Mouse (Mus musculus): ENCODE results near the gene 1600012H06Rik. TPM values are rescaled to one million over a fixed set of nuclear protein-coding genes. Genes with fewer than 3 reads are reported as not detected.

1600012H06Rik gene
- polyA plus RNA-seq, 1 experiment: 20.6 TPM

Other genes starting within 250 kb of the 1600012H06Rik start
- gene Thbs2, start 248.9 kb upstream of the 1600012H06Rik start, polyA plus RNA-seq (2012; rRNA removed): 3.9 and 5.1 TPM in 2 replicates
- gene Wdr27, start within 50 bp of the 1600012H06Rik start, polyA plus RNA-seq (2012; rRNA removed): 4.7 and 5.6 TPM in 2 replicates
- 18.5 and 23.4 TPM in 2 replicates for gene Phf10, start 18.1 kb downstream of the 1600012H06Rik start, polyA plus RNA-seq (2012; rRNA removed)
- gene 9030025P20Rik, start 35.3 kb downstream of the 1600012H06Rik start, polyA plus RNA-seq (2012; rRNA removed): 8.8 and 9.4 TPM in 2 replicates
- 0.86 and 1.0 TPM in 2 replicates for gene Gm3417, start 35.6 kb downstream of the 1600012H06Rik start, polyA plus RNA-seq (2012; rRNA removed)
- gene Gm3435, start 67.0 kb downstream of the 1600012H06Rik start, polyA plus RNA-seq (2012; rRNA removed): 1.6 and 3.7 TPM in 2 replicates
- gene Ermard, start 98.0 kb downstream of the 1600012H06Rik start, polyA plus RNA-seq (2012; rRNA removed): 40.6 and 42.7 TPM in 2 replicates
- gene Tcte3, start 98.3 kb downstream of the 1600012H06Rik start, polyA plus RNA-seq (2012; rRNA removed): not detected in 2 replicates
- 0.88 and 1.1 TPM in 2 replicates for gene Gm3448, start 98.4 kb downstream of the 1600012H06Rik start, polyA plus RNA-seq (2012; rRNA removed)